Mouse (Mus musculus): ENCODE data around the gene Slc22a5. TPM values are rescaled to one million over a fixed set of nuclear protein-coding genes. Genes with fewer than 3 reads are reported as not detected.

Slc22a5 gene
- polyA plus RNA-seq, 1 experiment from 2014 or later = 10.6 TPM

GRCm38 (mm10) chr11:53839147-53839546 lies 52.3 kb downstream of the Slc22a5 start:
- WGBS = 69% methylated on average over 6 of the region's 6 CpGs
- H3K4me2 ChIP-seq (ENCODE audit: low read depth, low read length) = no peak overlapping the region
- peaks cover 20% of the 10 kb centered on the region for H3K4me1 ChIP-seq (ENCODE audit: control insufficient read depth, insufficient read depth, low read length)
- ATAC-seq (replicated peaks; ENCODE audit: extremely low read depth, insufficient read depth, low FRiP score) = no peak
- no peaks in the 10 kb centered on the region for H3K9me3 ChIP-seq (replicated peaks; ENCODE audit: control insufficient read depth, low read length)
- H3K36me3 ChIP-seq (ENCODE audit: control insufficient read depth, insufficient read depth) = no peaks in the 10 kb centered on the region
- H3K4me3 ChIP-seq (ENCODE audit: low read length) = no peak overlapping the region
- no peaks in the 10 kb centered on the region; the same call in 1 of the 2 replicates for H3K27me3 ChIP-seq (ENCODE audit: control insufficient read depth, insufficient read depth, low read length)
- no peak overlapping the region for H3K9ac ChIP-seq (ENCODE audit: low read length)
- H3K27ac ChIP-seq (ENCODE audit: low read length) = peak overlapping the region; percentile 56; the same call in 1 of the 2 replicates

DNA sequence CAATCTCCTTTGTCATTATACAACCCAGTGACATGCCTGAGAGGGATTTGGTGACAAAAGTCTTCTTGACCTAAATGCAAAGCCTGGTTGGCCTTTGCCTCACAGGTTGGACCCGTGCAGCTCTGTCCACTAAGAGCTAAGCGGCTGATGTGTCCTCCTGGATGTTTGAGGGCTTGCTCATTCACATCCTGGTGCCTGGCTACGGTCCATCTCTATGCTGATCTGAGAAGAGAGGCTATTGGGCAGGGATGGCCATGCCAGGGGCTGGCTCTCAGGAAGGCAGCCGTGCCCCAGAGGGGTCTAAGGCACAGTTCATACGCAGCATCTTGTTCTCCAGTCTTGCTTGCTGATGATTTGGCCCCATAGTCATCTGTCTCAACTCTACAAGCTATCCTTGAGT lies 53.7 kb downstream of the Slc22a5 start:
- 70% methylated on average over 5 of the region's 5 CpGs for WGBS
- no peak overlapping the region for H3K27ac ChIP-seq (ENCODE audit: low read length)

GRCm38 (mm10) chr11:53835379-53836010 lies 56.0 kb downstream of the Slc22a5 start:
- Histone ChIP-seq H3K4me3 (ENCODE audit: low read length) (no peak overlapping the region), H3K36me3 (ENCODE audit: control insufficient read depth, insufficient read depth) (no peaks in the 10 kb centered on the region), H3K27ac (ENCODE audit: low read length) (no peak overlapping the region), H3K27me3 (ENCODE audit: control insufficient read depth, insufficient read depth, low read length) (no peaks in the 10 kb centered on the region), H3K4me2 (ENCODE audit: low read depth, low read length) (no peak overlapping the region), H3K4me1 (ENCODE audit: control insufficient read depth, insufficient read depth, low read length) (peaks cover 18% of the 10 kb centered on the region), H3K9ac (ENCODE audit: low read length) (no peak overlapping the region), H3K9me3 (replicated peaks; ENCODE audit: control insufficient read depth, low read length) (no peaks in the 10 kb centered on the region)
- WGBS = 65% methylated on average over 4 of the region's 4 CpGs
- ATAC-seq (replicated peaks; ENCODE audit: extremely low read depth, insufficient read depth, low FRiP score) = no peak

More for the DNA sequence above, 53.7 kb downstream of the Slc22a5 start:
- H3K9me3 ChIP-seq (replicated peaks; ENCODE audit: control insufficient read depth, low read length) = no peaks in the 10 kb centered on the region
- no peak overlapping the region for H3K9ac ChIP-seq (ENCODE audit: low read length)
- ATAC-seq (replicated peaks; ENCODE audit: extremely low read depth, insufficient read depth, low FRiP score) = no peak
- no peak overlapping the region for H3K4me3 ChIP-seq (ENCODE audit: low read length)
- peaks cover 18% of the 10 kb centered on the region for H3K4me1 ChIP-seq (ENCODE audit: control insufficient read depth, insufficient read depth, low read length)
- no peaks in the 10 kb centered on the region for H3K36me3 ChIP-seq (ENCODE audit: control insufficient read depth, insufficient read depth)
- no peak overlapping the region for H3K4me2 ChIP-seq (ENCODE audit: low read depth, low read length)
- no peaks in the 10 kb centered on the region for H3K27me3 ChIP-seq (ENCODE audit: control insufficient read depth, insufficient read depth, low read length)

DNA sequence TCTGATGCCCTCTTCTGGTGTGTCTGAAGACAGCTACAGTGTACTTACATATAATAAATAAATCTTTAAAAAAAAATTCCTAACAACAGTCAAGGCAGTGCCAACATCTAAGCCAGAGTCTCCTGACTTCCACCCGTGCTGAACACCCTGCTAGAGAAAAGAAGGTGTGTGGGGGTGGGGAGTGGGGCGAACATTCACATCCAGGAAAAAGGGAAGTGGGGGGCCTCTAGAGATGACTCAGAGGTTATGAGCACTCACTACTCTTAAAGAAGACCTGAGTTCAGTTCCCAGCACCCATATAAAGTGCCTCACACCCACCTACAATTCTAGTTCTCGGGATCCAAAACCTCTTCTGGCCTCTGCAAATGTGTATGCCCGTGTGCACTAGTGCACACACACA lies 66.1 kb downstream of the Slc22a5 start:
- H3K4me3 ChIP-seq (ENCODE audit: low read length) = no peak overlapping the region
- no peaks in the 10 kb centered on the region for H3K27me3 ChIP-seq (ENCODE audit: control insufficient read depth, insufficient read depth, low read length)
- 73% methylated on average over 4 of the region's 4 CpGs for WGBS
- H3K27ac ChIP-seq (ENCODE audit: low read length) = no peak overlapping the region
- peaks cover 3% of the 10 kb centered on the region; the same call in 1 of the 2 replicates for H3K4me1 ChIP-seq (ENCODE audit: control insufficient read depth, insufficient read depth, low read length)
- H3K9me3 ChIP-seq (replicated peaks; ENCODE audit: control insufficient read depth, low read length) = 0 out of 2 replicates have a peak, but pooled peaks cover 2% of the 10 kb centered on the region
- ATAC-seq (replicated peaks; ENCODE audit: extremely low read depth, insufficient read depth, low FRiP score) = no peak
- no peak overlapping the region for H3K4me2 ChIP-seq (ENCODE audit: low read depth, low read length)
- H3K9ac ChIP-seq (ENCODE audit: low read length) = no peak overlapping the region
- H3K36me3 ChIP-seq (ENCODE audit: control insufficient read depth, insufficient read depth) = no peaks in the 10 kb centered on the region

GRCm38 (mm10) chr11:53821945-53822338 lies 69.5 kb downstream of the Slc22a5 start:
- peaks cover 3% of the 10 kb centered on the region; the same call in 1 of the 2 replicates for H3K4me1 ChIP-seq (ENCODE audit: control insufficient read depth, insufficient read depth, low read length)
- no peaks in the 10 kb centered on the region for H3K36me3 ChIP-seq (ENCODE audit: control insufficient read depth, insufficient read depth)
- H3K4me2 ChIP-seq (ENCODE audit: low read depth, low read length) = no peak overlapping the region
- H3K27ac ChIP-seq (ENCODE audit: low read length) = no peak overlapping the region
- WGBS = 90% methylated on average over 3 of the region's 3 CpGs
- H3K9me3 ChIP-seq (replicated peaks; ENCODE audit: control insufficient read depth, low read length) = no peaks in the 10 kb centered on the region
- ATAC-seq (replicated peaks; ENCODE audit: extremely low read depth, insufficient read depth, low FRiP score) = no peak
- H3K9ac ChIP-seq (ENCODE audit: low read length) = no peak overlapping the region
- no peak overlapping the region for H3K4me3 ChIP-seq (ENCODE audit: low read length)
- no peaks in the 10 kb centered on the region for H3K27me3 ChIP-seq (ENCODE audit: control insufficient read depth, insufficient read depth, low read length)

DNA sequence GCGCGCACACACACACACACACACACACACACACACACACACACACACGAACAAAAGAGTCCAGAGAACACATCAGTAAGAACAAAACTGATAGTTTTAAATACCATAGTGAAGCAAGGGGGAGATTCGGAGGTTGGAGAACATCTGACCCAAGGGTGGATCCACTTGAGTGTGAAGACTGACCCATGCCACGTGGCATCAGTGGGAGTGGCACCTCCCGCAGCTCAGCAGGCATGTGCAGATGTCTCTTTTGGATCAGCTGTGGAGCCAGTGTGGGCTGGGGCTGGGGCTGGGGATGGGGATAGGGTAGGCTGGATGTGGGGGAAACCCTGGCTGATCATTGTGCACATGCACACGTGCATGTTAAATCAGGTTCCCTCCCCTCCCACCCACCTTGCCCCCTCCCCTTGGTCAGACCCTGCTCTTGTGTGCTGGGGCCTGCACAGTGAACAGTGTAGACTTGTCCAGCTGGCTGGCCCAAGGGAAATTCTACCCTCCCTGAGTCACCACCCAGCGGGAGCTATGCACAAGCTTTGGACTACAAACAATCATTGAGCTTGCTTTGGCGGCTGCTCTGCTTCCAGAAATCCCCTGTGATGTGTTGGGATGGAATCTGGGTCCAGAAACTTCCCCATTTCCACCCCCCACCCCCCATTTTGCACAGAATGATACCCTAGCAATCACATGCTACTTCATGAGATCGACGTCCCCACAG lies 70.1 kb downstream of the Slc22a5 start:
- no peak overlapping the region for H3K27ac ChIP-seq (ENCODE audit: low read length)
- no peak overlapping the region for H3K4me3 ChIP-seq (ENCODE audit: low read length)
- no peaks in the 10 kb centered on the region for H3K9me3 ChIP-seq (replicated peaks; ENCODE audit: control insufficient read depth, low read length)
- no peaks in the 10 kb centered on the region for H3K27me3 ChIP-seq (ENCODE audit: control insufficient read depth, insufficient read depth, low read length)
- no peaks in the 10 kb centered on the region for H3K36me3 ChIP-seq (ENCODE audit: control insufficient read depth, insufficient read depth)
- H3K4me1 ChIP-seq (ENCODE audit: control insufficient read depth, insufficient read depth, low read length) = peaks cover 3% of the 10 kb centered on the region; the same call in 1 of the 2 replicates
- no peak; the same call in 1 of the 2 replicates for ATAC-seq (replicated peaks; ENCODE audit: extremely low read depth, insufficient read depth, low FRiP score)
- H3K9ac ChIP-seq (ENCODE audit: low read length) = no peak overlapping the region
- H3K4me2 ChIP-seq (ENCODE audit: low read depth, low read length) = no peak overlapping the region
- WGBS = 80% methylated on average over 11 of the region's 11 CpGs

- H3K27ac ChIP-seq (ENCODE audit: low read length) = no peak overlapping the region
- no peak overlapping the region for H3K4me3 ChIP-seq (ENCODE audit: low read length)
- no peak overlapping the region for H3K9ac ChIP-seq (ENCODE audit: low read length)
- H3K36me3 ChIP-seq (ENCODE audit: control insufficient read depth, insufficient read depth) = no peaks in the 10 kb centered on the region
- ATAC-seq (replicated peaks; ENCODE audit: extremely low read depth, insufficient read depth, low FRiP score) = no peak
- H3K4me1 ChIP-seq (ENCODE audit: control insufficient read depth, insufficient read depth, low read length) = no peaks in the 10 kb centered on the region
- H3K4me2 ChIP-seq (ENCODE audit: low read depth, low read length) = no peak overlapping the region
- H3K27me3 ChIP-seq (ENCODE audit: control insufficient read depth, insufficient read depth, low read length) = no peaks in the 10 kb centered on the region
- 78% methylated on average over 13 of the region's 13 CpGs for WGBS
- H3K9me3 ChIP-seq (replicated peaks; ENCODE audit: control insufficient read depth, low read length) = no peaks in the 10 kb centered on the region
Observed at GRCm38 (mm10) chr11:53820516-53821170, 70.8 kb downstream of the Slc22a5 start.

DNA sequence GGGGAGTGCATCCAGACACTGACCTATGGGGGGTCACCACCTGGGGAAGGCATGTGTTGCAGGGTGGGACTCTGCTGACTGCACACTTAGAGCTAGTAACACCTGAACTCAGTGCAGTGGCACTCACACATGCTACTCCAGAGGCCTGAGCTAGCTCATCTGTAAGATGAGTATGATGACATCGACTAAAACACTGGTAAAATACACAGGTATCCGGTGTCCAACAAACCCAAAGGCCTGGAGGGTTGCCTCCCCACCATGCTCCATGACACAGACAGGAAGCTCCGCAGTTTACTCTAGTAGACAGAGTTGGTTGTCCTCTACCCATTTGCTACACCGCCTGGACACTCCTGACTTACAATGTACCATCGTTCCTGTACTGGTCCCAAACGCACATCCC lies 71.9 kb downstream of the Slc22a5 start:
- WGBS = 85% methylated on average over 6 of the region's 6 CpGs
- H3K27me3 ChIP-seq (ENCODE audit: control insufficient read depth, insufficient read depth, low read length) = no peaks in the 10 kb centered on the region
- H3K36me3 ChIP-seq (ENCODE audit: control insufficient read depth, insufficient read depth) = no peaks in the 10 kb centered on the region
- no peak overlapping the region for H3K4me3 ChIP-seq (ENCODE audit: low read length)
- H3K27ac ChIP-seq (ENCODE audit: low read length) = no peak overlapping the region
- no peaks in the 10 kb centered on the region for H3K4me1 ChIP-seq (ENCODE audit: control insufficient read depth, insufficient read depth, low read length)
- no peak overlapping the region for H3K9ac ChIP-seq (ENCODE audit: low read length)
- H3K9me3 ChIP-seq (replicated peaks; ENCODE audit: control insufficient read depth, low read length) = no peaks in the 10 kb centered on the region
- no peak overlapping the region for H3K4me2 ChIP-seq (ENCODE audit: low read depth, low read length)
- ATAC-seq (replicated peaks; ENCODE audit: extremely low read depth, insufficient read depth, low FRiP score) = no peak

- ATAC-seq (replicated peaks; ENCODE audit: extremely low read depth, insufficient read depth, low FRiP score) = no peak
- Histone ChIP-seq H3K9me3 (replicated peaks; ENCODE audit: control insufficient read depth, low read length) (no peaks in the 10 kb centered on the region), H3K27ac (ENCODE audit: low read length) (no peak overlapping the region), H3K4me3 (ENCODE audit: low read length) (no peak overlapping the region), H3K4me1 (ENCODE audit: control insufficient read depth, insufficient read depth, low read length) (no peaks in the 10 kb centered on the region), H3K4me2 (ENCODE audit: low read depth, low read length) (no peak overlapping the region), H3K9ac (ENCODE audit: low read length) (no peak overlapping the region), H3K36me3 (ENCODE audit: control insufficient read depth, insufficient read depth) (no peaks in the 10 kb centered on the region), H3K27me3 (ENCODE audit: control insufficient read depth, insufficient read depth, low read length) (no peaks in the 10 kb centered on the region)
- 59% methylated on average over 6 of the region's 6 CpGs for WGBS
Observed at GRCm38 (mm10) chr11:53818794-53819193, 72.7 kb downstream of the Slc22a5 start.

All from heart, embryonic 16.5 days (tissue).